Mouse (Mus musculus) CH12.LX (cell line): ENCODE results near the gene Ncor1.
"Not testable (repeated sequence)": the region's sequence is repeated elsewhere in the genome, so short reads cannot be mapped to it uniquely, and the experiment has no call there.

Source experiments
- CTCF ChIP-seq, 2 experiments: IDR thresholded peaks in 1 of 2; conservative IDR thresholded peaks in 1 of 2; 2 replicates each; pipeline ENCODE4 v1.5.1; 2011 to 2012; ENCODE audit warnings: low read depth in 2 of 2, low read length in 2 of 2, improper control_type of control experiment in 1 of 2, inconsistent platforms in 1 of 2, mild to moderate bottlenecking in 1 of 2, moderate library complexity in 1 of 2
- ELF1 ChIP-seq: IDR thresholded peaks from 2 replicates; pipeline ENCODE4 v1.6.1; 2014; ENCODE audit warnings: low read depth, mild to moderate bottlenecking, inconsistent platforms, low read length, improper control_type of control experiment
- HCFC1 ChIP-seq: IDR thresholded peaks from 2 replicates; pipeline ENCODE4 v1.6.1; 2012; ENCODE audit warnings: low read depth, mild to moderate bottlenecking, inconsistent platforms, low read length, improper control_type of control experiment
- KAT2A ChIP-seq: IDR thresholded peaks from 2 replicates; pipeline ENCODE4 v1.6.1; 2012; ENCODE audit warnings: low read length, improper control_type of control experiment, inconsistent platforms; ENCODE audit not compliant: insufficient replicate concordance
- MYC ChIP-seq: IDR thresholded peaks from 2 replicates; pipeline ENCODE4 v1.6.1; 2011; ENCODE audit warnings: low read depth, mild to moderate bottlenecking, improper control_type of control experiment, low read length
- POLR2A ChIP-seq: IDR thresholded peaks from 2 replicates; pipeline ENCODE4 v1.6.1; 2011; ENCODE audit warnings: low read depth, mild to moderate bottlenecking, improper control_type of control experiment, low read length
- TBP ChIP-seq: conservative IDR thresholded peaks from 2 replicates; pipeline ENCODE4 v1.6.1; 2011; ENCODE audit warnings: low read depth, low read length, improper control_type of control experiment
- USF2 ChIP-seq: conservative IDR thresholded peaks from 2 replicates; pipeline ENCODE4 v1.6.1; 2011; ENCODE audit warnings: low read depth, low read length, improper control_type of control experiment
- ZMIZ1 ChIP-seq: IDR thresholded peaks from 2 replicates; pipeline ENCODE4 v1.6.1; 2012; ENCODE audit warnings: low read depth, mild to moderate bottlenecking, inconsistent platforms, low read length, improper control_type of control experiment

DNA sequence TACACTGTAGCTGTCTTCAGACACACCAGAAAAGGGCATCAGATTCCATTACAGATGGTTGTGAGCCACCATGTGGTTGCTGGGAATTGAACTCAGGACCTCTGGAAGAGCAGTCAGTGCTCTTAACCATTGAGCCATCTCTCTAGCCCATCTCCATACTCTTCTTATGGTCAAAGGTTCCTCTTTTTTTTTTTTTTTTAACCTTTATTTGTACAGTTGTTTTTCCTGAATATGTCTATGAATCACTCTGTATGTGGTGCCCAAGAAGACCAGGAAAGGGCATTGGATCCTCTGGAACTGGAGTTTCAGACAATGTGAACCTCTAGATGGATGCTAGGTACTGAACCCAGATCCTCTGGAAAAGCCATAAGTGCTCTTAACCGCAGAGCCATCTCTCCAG, 4.2 kb upstream of the Ncor1 start:
- not testable (repeated sequence) for TF ChIP-seq CTCF (conservative IDR thresholded peaks at IDR 0.05 in 1 of 2, IDR thresholded peaks at IDR 0.05 in 1 of 2; ENCODE audit: low read depth in 2 of 2, low read length in 2 of 2); ZMIZ1; ELF1; KAT2A; POLR2A; USF2; TBP; HCFC1; MYC
